Mouse (Mus musculus) lung, adult 2 months (tissue): ENCODE measurements around the gene Smoc2.

Experiments
- CTCF ChIP-seq: fragments of 200-500 bp; IDR thresholded peaks from 2 replicates; pipeline ENCODE4 v1.5.1; 2011; ENCODE audit warnings: mild to moderate bottlenecking, low read length, control low read depth; ENCODE audit not compliant: insufficient read depth
- POLR2A ChIP-seq: fragments of 200-500 bp; IDR thresholded peaks from 2 replicates; pipeline ENCODE4 v1.6.1; 2011; ENCODE audit warnings: low read depth, mild to moderate bottlenecking, control low read depth, low read length, borderline replicate concordance; ENCODE audit errors: extremely low read depth

DNA sequence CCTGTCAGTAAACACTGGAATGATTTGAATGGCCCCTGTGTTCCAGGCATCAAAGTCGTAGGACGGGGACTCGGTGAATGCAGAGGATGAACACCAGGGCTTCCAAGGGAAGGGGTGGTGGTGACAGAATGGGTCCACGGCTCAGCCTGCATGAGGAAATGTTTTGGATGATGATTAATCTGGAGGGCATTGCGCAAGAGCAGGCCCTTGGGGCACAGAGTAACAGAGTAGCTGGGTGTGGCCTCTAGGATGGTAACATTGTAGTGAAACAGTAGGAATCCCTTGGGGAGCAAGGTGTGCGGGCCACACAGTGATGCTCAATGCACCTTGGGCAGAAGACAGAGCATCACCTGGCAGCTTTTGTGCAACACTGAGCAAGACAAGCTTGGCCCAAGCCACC is 92.3 kb downstream of the Smoc2 start:
- no peak for TF ChIP-seq CTCF
- TF ChIP-seq POLR2A: no peak
